Mouse (Mus musculus) CD4-positive naive resting alpha-beta T cell, adult 76 days (primary cell): ENCODE results near the gene Ube2c. TPM values are rescaled to one million over a fixed set of nuclear protein-coding genes. Genes with fewer than 3 reads are reported as not detected.

Experiments
- total RNA-seq: library from RNA; stranded (reverse); gene quantifications from one replicate; pipeline ENCODE4 v1.2.4, GENCODE M21; 2023

Ube2c gene
- total RNA-seq = 2.8 TPM

GRCm38 (mm10) chr2:164769258-164770037 lies at the start of gene Ube2c:
Ube2c (plus strand) TSS chr2:164769898.

GRCm38 (mm10) chr2:164745843-164746479 lies 23.7 kb upstream of the Ube2c start, which contains the start of the genes Wfdc3 and Dnttip1:
Wfdc3 (minus strand) TSS chr2:164745931.
Dnttip1 (plus strand) TSS chr2:164745983.

DNA sequence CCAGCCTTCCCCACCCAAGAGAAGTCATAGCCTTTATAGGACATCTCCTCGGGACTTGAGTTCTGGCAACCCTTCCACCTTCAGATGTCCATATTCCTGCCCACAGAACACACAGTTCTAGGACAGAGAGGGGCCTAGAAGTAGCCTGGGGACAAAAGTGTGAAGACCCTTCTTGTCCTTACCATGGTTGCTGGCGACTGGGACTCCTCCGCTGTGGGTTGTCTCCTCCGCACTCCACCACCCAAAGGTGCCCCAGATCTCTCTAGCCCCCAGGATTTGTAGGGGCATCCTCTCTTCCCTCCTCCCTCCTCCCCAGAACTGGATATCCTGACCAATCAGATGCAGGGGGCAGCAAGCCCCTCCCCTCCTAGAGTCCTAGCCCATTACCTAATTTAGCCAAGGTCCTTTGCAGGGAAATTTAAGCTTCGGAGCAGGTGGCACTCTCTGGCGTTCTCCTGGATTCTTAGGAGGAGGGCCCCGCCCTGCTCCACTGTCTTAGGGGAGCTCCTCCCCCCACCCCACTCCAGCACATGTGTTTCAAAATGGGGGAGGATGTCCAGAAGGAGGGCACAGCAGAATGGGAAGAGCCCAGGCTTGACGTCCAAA lies 9.9 kb downstream of the Ube2c start, which contains the start of gene Tnnc2:
Tnnc2 (minus strand) TSS at position 487 of the 606 bp plus-strand sequence.

DNA sequence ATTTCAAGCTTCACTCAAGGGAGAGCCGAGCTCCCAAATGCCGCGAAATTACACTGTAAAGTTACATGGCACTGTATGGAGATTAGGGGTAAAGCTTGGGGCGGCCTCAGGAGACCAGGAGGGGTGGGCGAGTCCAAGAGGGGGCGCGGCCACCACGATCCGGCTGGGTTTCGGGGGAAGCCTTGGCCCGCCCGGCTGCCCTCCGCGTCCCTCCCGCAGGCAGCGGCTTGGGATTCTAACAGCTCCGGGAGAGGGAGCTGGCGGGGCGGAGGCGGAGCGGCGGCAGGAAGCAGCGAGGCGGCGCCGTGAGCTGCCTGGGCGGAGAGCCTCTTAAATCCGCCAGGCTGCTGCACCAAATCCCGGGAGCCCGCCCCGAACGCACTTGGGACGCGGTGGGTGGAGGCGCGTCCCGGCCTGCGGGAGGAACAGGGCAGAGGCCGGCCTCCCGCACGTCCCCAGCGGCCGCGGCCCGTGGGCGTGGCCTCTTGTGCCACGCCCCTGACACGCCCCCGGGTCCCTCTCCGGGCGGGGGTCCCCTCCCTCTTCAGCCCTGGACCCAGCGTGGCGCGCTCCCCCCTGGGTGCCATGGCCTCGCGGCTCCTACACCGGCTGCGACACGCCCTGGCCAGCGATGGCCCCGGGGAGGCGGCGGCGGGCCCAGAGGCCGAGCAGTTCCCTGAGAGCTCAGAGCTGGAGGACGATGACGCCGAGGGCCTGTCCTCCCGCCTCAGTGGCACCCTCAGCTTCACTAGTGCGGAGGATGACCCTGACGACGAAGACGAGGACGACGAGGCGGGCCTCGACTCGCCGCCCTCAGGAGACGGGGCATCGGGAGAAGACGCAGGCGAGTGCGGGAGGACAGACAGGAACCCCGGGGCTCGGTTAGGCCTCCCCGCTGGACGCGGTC lies 16.0 kb downstream of the Ube2c start, which contains the start of gene Snx21:
Snx21 (plus strand) TSS at position 343 of the 907 bp plus-strand sequence.

GRCm38 (mm10) chr2:164804533-164805331 lies 35.0 kb downstream of the Ube2c start, which contains the start of the genes Acot8 and Zswim3:
Acot8 (minus strand) TSS chr2:164804882.
Zswim3 (plus strand) TSS chr2:164805098.

DNA sequence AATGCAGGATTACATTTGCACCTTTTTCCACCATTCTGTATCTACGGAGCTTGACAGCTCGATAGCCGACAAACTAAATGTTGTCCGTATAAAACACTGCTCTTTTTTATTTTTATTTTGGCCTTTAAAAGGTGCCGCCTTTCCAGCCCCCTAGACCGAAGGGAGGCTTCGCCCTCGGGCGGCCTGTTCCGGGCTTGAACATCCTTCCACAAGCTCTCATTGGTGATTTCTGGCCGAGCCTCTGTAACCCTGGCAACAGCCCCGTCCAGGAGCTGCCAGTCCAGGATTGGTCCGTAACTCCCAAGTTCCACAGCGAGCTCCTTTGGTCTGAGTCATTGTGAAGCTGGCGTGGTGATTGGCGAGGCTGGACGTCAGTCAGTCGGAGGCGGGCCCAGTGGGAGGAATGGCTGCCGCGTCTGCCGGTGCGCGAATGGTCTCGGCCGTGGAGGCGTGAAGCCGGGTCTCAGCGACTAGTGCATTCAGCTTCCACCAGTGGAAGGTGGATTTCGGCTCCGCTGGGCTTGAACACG lies 53.0 kb downstream of the Ube2c start, which contains the start of gene Zswim1:
Zswim1 (plus strand) TSS at position 51 of the 530 bp plus-strand sequence.

Other genes with a start within 250 kb of the Ube2c start
- gene Wfdc2, start 207.5 kb upstream of the Ube2c start, total RNA-seq = not detected
- gene Spint3, start 196.4 kb upstream of the Ube2c start, total RNA-seq = not detected
- not detected for gene Wfdc6a, start 184.5 kb upstream of the Ube2c start, total RNA-seq
- not detected for gene Eppin, start 176.3 kb upstream of the Ube2c start, total RNA-seq
- not detected for gene Wfdc6b, start 156.4 kb upstream of the Ube2c start, total RNA-seq
- not detected for gene Wfdc8, start 156.3 kb upstream of the Ube2c start, total RNA-seq
- not detected for gene Wfdc16, start 131.1 kb upstream of the Ube2c start, total RNA-seq
- not detected for gene Wfdc10, start 113.9 kb upstream of the Ube2c start, total RNA-seq
- not detected for gene Wfdc9, start 113.3 kb upstream of the Ube2c start, total RNA-seq
- gene Wfdc11, start 95.8 kb upstream of the Ube2c start, total RNA-seq = not detected
- gene Wfdc13, start 84.8 kb upstream of the Ube2c start, total RNA-seq = not detected
- gene Spint4, start 71.4 kb upstream of the Ube2c start, total RNA-seq = not detected
- not detected for gene Spint5, start 54.6 kb upstream of the Ube2c start, total RNA-seq
- not detected for gene Wfdc3, start 24.0 kb upstream of the Ube2c start, total RNA-seq
- gene Dnttip1, start 23.9 kb upstream of the Ube2c start, total RNA-seq = 49.4 TPM
- gene Tnnc2, start 10.1 kb downstream of the Ube2c start, total RNA-seq = 1.2 TPM
- gene Snx21, start 15.9 kb downstream of the Ube2c start, total RNA-seq = 0.35 TPM
- gene Acot8, start 35.0 kb downstream of the Ube2c start, total RNA-seq = 33.9 TPM
- gene Zswim3, start 35.2 kb downstream of the Ube2c start, total RNA-seq = 2.2 TPM
- gene Zswim1, start 52.8 kb downstream of the Ube2c start, total RNA-seq = 10.8 TPM
- not detected for gene Spata25, start 58.6 kb downstream of the Ube2c start, total RNA-seq
- 103 TPM for gene Ctsa, start 63.0 kb downstream of the Ube2c start, total RNA-seq
- gene Neurl2, start 63.6 kb downstream of the Ube2c start, total RNA-seq = 0.59 TPM
- gene Pltp, start 87.8 kb downstream of the Ube2c start, total RNA-seq = 2.6 TPM
- gene Pcif1, start 109.4 kb downstream of the Ube2c start, total RNA-seq = 144 TPM
- 53.7 TPM for gene Zfp335, start 141.9 kb downstream of the Ube2c start, total RNA-seq
- 1.6 TPM for gene Mmp9, start 170.9 kb downstream of the Ube2c start, total RNA-seq
- not detected for gene Slc12a5, start 190.9 kb downstream of the Ube2c start, total RNA-seq